Mouse (Mus musculus) heart, postnatal 14 days (tissue): ENCODE measurements around the gene Mrrf. TPM values are rescaled to one million over a fixed set of nuclear protein-coding genes. Genes with fewer than 3 reads are reported as not detected.

Experiments used
- DNase-seq, 2 experiments: peaks; one replicate each; pipeline ENCODE4 v3.0.0; 2021 to 2022
- intact Hi-C: fragments of 180-260 bp; cut with DNase I; formaldehyde crosslinking; loops from one replicate; pipeline ENCODE4 v1.15.1; 2025
- total RNA-seq, 2 experiments: library from RNA; stranded (reverse); gene quantifications; 2 replicates each; pipeline ENCODE4 v1.2.3; 2021

Mrrf gene
- total RNA-seq, 2 experiments from 2014 or later, result 36.2 to 45.2 TPM

GRCm38 (mm10) chr2:36220106-36220505 is 83.9 kb downstream of the Mrrf start:
- DNase-seq, result no peak
- intact Hi-C loops, result no loop called here

- intact Hi-C loops, result no loop called here
- no peak for DNase-seq
Observed at GRCm38 (mm10) chr2:36220891-36221290, 84.7 kb downstream of the Mrrf start.

- intact Hi-C loops, result loop anchor here (2.0 kb wide), 1 partner anchor 22 kb away; no protein-coding TSS in a partner anchor
- DNase-seq, result no peak
Observed at GRCm38 (mm10) chr2:36222168-36222848, 86.1 kb downstream of the Mrrf start.

DNA sequence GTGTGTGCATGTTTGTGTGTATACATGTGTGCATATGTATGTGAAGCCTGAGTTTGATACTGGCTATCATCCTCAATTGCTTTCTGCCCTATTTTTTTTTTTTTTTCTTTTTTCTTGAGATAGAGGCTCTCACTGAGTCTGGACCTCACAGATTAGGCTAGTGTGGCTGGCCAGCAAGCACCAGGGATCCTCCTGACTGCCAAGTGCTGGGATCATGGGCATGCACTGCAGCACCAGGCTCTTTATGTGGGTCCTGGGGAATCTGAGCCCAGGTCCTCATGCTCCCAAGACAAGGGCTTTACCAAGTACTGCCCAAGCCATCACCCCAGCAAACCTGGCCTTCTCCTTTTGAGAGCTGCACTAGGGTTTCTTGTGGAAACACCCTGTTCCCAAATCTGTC is 87.2 kb downstream of the Mrrf start:
- DNase-seq, result no peak
- intact Hi-C loops, result loop anchor here (2.0 kb wide), 1 partner anchor 21 kb away; no protein-coding TSS in a partner anchor

DNA sequence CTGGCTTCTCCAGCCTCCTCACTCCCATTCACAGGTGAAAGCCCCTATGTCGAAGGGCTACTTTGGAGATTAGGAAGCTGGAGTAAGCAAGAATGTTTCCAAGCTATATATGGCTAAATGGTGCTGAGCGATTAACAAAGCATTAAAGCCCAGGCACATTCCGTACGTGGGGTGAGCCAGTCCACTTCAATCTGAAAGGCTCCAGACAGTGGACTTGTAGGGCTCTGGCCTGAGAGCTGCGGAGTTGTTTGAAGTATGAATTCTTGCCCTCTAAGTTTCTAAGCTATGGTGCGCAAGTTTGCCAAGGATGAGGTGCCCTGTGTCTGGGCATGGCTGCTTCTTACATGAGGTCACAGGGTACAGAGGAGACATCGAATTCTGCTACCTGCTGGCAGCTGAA is 88.0 kb downstream of the Mrrf start:
- DNase-seq, result no peak
- intact Hi-C loops, result no loop called here

DNA sequence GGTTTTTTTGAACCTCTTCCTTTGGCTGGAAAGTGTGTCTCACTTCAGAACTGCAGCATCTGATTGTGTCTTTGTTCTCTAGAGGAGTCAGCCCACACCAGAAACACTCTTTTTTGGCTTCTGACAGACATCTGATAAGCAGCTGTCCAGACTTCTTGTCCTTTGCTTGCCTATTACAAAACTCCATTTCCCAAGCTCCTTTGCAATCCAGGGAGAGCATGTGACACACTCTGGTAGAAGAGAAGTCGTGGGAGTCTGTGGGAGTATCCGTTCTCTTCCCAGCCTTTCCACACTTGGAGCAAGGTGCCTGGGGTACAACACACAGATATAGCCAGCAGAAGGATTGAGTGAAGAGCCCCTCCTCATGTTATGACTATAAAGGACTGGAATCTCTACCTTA is 88.4 kb downstream of the Mrrf start:
- intact Hi-C loops, result no loop called here

DNA sequence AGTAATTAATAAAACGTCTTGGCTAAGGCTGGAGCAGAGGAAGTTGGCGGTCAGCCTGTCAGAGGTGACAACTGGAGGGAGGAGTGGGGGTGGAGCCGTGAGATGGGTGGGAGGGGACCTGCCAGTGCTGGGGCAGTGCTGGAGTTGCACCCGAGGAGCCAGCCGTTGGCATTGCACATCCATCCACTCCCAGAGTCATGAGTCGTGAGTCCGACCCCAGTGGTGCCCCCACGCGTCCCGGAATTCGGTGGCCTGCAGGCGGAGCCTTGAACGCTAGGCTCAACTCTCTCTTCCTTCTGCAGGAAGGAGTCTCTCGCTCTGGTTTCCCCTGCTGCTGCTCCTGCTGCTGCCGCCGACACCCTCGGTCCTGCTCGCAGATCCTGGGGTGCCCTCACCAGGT is 94.2 kb downstream of the Mrrf start, which contains the start of gene Ptgs1:
Gene Ptgs1, plus strand, starts transcription at position 61 of the 400 bp plus-strand sequence.
- intact Hi-C loops, result no loop called here
- peak; percentile 57 to 61 for DNase-seq

More for the DNA sequence above, 88.4 kb downstream of the Mrrf start:
- DNase-seq, result no peak

DNA sequence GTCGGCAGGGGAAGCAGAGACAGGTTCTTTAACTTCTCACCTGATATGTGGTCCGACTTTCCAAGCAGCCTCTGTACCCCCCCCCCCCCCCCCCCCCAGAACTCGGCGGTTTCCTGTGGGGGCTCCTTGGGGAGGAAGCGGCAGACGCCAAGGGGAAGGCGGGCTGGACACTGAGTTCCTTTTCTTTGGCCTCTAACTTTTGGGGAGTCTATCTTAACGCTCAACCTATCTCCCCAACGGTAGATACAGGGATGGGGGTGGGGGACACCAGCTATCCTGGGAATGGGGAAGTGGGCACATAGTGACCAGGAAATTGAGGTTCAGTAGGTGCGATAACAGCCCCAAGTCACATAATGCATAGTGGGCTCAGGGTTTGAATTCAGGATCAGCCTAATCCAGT is 94.8 kb downstream of the Mrrf start:
- intact Hi-C loops, result no loop called here
- DNase-seq, result no peak

DNA sequence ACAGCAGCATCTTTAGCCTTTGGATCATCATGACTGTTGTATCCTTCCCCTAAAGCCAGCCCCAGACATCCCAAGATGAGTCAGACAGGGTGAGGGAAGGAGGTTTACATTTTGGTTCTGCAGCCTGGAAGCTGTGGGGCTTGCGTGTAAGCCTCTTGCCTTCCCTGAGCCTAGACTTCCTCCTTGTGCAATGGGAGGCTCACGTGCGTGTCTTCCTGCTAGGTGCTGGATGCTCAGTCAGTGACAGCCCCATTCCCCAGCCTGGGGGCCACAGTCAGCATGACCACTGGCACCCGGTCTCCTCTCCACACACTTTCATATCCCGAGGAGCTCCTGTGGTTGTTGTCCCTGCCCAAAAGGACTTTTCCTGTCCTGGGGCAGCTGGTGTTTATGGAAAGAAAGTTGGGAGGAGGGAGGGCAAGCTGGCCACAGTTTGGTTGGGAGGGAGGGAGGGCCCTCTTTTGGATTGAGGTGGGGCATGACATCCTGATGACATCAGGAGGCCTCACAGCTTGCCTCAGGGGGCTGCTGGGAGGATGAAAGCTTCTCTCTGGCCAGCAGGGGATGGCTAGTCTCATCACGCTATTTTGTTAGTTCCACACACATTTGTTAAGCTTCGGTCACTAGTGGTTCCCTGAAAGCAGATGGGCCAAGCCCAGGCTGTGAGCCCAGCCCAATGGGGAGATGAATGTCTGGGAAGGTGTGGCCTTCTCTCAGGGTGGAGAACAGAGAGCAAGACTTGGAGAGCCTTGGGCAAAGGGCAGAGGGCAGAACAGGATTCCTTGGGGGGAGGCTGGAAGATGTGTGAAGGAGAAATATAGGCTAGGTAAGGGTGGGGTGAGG is 98.6 kb downstream of the Mrrf start:
- intact Hi-C loops, result no loop called here
- DNase-seq, result no peak

- DNase-seq, result peak; percentile 43 to 67
- intact Hi-C loops, result no loop called here
Observed at GRCm38 (mm10) chr2:36235917-36236316, 99.7 kb downstream of the Mrrf start.

DNA sequence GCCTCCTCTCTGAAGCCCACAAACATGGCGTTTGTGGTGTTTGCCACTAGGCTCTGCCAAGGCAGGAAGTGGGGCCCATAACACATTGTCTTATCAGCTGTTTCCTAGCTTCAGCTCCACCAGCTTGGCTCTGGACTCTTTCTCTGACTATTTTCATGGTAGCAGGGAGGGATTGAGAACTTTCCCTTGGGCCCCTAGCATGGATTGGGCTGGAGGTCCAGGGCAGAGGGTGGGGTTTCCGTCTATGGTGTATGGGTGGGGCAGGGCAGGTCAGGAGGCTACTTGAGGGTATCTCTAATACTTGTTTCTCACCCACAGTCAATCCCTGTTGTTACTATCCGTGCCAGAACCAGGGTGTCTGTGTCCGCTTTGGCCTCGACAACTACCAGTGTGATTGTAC is 100.7 kb downstream of the Mrrf start:
- no peak for DNase-seq
- intact Hi-C loops, result no loop called here

DNA sequence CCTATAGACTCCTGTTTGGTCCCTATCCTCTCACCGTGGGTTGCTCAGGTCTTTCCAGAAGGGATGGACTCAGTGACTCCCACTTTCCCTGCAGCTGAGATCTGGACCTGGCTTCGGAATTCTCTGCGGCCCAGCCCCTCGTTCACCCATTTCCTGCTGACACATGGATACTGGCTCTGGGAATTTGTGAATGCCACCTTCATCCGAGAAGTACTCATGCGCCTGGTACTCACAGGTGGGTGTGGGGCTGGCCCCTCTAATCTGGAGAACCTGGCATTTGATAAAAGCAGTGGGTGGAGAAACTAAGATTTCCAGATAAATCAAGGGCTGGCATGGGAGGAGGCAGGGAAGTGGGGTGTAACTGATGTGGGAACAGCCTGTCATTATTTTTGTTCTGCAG is 101.4 kb downstream of the Mrrf start:
- DNase-seq, result no peak
- intact Hi-C loops, result no loop called here

DNA sequence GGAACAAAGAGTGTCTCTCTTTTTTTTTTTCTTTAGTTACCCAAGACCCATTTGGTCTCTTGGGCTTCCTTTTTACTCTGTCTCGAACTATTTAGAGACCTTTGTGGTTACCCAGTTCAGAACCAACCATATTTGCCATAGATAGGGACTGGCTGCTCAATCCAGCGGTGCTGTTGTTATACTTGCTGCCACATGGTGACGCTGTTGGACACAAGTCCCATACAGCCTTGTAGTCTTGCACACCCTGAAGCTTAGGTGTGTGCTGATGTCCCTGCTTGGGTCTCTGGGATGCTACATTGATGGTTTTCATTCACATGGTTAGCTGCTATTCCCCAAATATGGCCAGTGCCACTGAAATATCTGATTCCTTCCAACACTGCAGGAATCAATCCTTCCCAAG is 102.3 kb downstream of the Mrrf start:
- no peak for DNase-seq
- intact Hi-C loops, result no loop called here

GRCm38 (mm10) chr2:36238951-36239350 is 102.8 kb downstream of the Mrrf start:
- intact Hi-C loops, result no loop called here

More at GRCm38 (mm10) chr2:36238951-36239350, 102.8 kb downstream of the Mrrf start:
- DNase-seq, result no peak

Other genes with a start within 250 kb of the Mrrf start
- 1 to 10 TPM; 1.3 to 1.9 TPM for gene Ttll11, start 156.5 kb upstream of the Mrrf start, total RNA-seq
- 100 to 1,000 TPM; 603 TPM for gene Ndufa8, start 87.0 kb upstream of the Mrrf start, total RNA-seq
- not detected for gene Morn5, start 86.9 kb upstream of the Mrrf start, total RNA-seq
- 10 to 100 TPM in 1 of 2 experiments, 1 to 10 TPM in 1; 8.9 to 10.6 TPM for gene Lhx6, start 31.0 kb upstream of the Mrrf start, total RNA-seq
- gene Rbm18, start 384 bp downstream of the Mrrf start, total RNA-seq, result 10 to 100 TPM; 33.6 to 37.8 TPM
- 10 to 100 TPM; 19.0 to 21.4 TPM for gene Ptgs1, start 94.0 kb downstream of the Mrrf start, total RNA-seq
- gene Olfr338, start 237.1 kb downstream of the Mrrf start, total RNA-seq, result not detected